Mouse (Mus musculus) heart, postnatal 0 days (tissue): ENCODE results near the gene Echdc1. TPM values are rescaled to one million over a fixed set of nuclear protein-coding genes. Genes with fewer than 3 reads are reported as not detected.
"Not testable (repeated sequence)": the region's sequence is repeated elsewhere in the genome, so short reads cannot be mapped to it uniquely, and the experiment has no call there.

Experiments
- ATAC-seq: fragments of 200-750 bp; cut with Nextera tagmentation; 2 replicates; pipeline ENCODE4 v1.8.0; 2017; ENCODE audit warnings: low read depth, moderate number of reproducible peaks, moderate library complexity; ENCODE audit not compliant: insufficient read depth
- DNase-seq: peaks from one replicate; pipeline ENCODE4 v3.0.0-alpha.2; 2016; ENCODE audit warnings: low spot score
- H3K27ac ChIP-seq: fragments of 300-500 bp; sonication (generic); 2 replicates; pipeline ENCODE4 v1.5.1; 2014; ENCODE audit warnings: low read depth, mild to moderate bottlenecking
- H3K27me3 ChIP-seq: fragments of 300-500 bp; sonication (generic); 2 replicates; pipeline ENCODE4 v1.6.1; 2014; ENCODE audit warnings: low read length, mixed read lengths; ENCODE audit not compliant: control insufficient read depth, insufficient read depth
- H3K36me3 ChIP-seq: fragments of 300-500 bp; sonication (generic); replicated peaks from 2 replicates; pipeline ENCODE4 v1.6.1; 2014; ENCODE audit warnings: low read length, mixed read lengths; ENCODE audit not compliant: control insufficient read depth, insufficient read depth
- H3K4me1 ChIP-seq: fragments of 300-500 bp; sonication (generic); 2 replicates; pipeline ENCODE4 v1.6.1; 2014; ENCODE audit warnings: antibody characterized with exemption; ENCODE audit not compliant: control insufficient read depth, insufficient read depth
- H3K4me2 ChIP-seq: fragments of 300-500 bp; sonication (generic); 2 replicates; pipeline ENCODE4 v1.6.1; 2014; ENCODE audit warnings: low read depth, mild to moderate bottlenecking, low read length, moderate library complexity
- H3K4me3 ChIP-seq: fragments of 300-500 bp; sonication (generic); 2 replicates; pipeline ENCODE4 v1.5.1; 2014; ENCODE audit warnings: low read depth, low read length
- H3K9ac ChIP-seq: fragments of 300-500 bp; sonication (generic); replicated peaks from 2 replicates; pipeline ENCODE4 v1.6.1; 2014; ENCODE audit warnings: low read depth, low read length, mixed read lengths
- H3K9me3 ChIP-seq: fragments of 300-500 bp; sonication (generic); replicated peaks from 2 replicates; pipeline ENCODE4 v1.6.1; 2016; ENCODE audit warnings: low read length; ENCODE audit not compliant: control insufficient read depth
- CTCF ChIP-seq: IDR thresholded peaks from 2 replicates; pipeline ENCODE4 v1.5.1; 2016; ENCODE audit warnings: antibody characterized with exemption, control low read depth, low read depth
- EP300 ChIP-seq: IDR thresholded peaks from 2 replicates; pipeline ENCODE4 v1.6.1; 2016; ENCODE audit warnings: antibody characterized with exemption, low read depth
- WGBS: fragments of 180-500 bp; shearing (Covaris S2); extraction: QIAGEN DNeasy Blood & Tissue Kit; methylation state at CpG from one replicate; pipeline ENCODE4 v1.1.7; 2014; 5-methylcytosine and 5-hydroxymethylcytosine counted together
- polyA plus RNA-seq: library from polyadenylated mRNA; unstranded; fragments of >200 nt; fragmentation: Nextera tagmentation; extraction: Ambion mirVana; gene quantifications from 2 replicates; pipeline ENCODE4 v1.2.1, GENCODE M21; 2015
- total RNA-seq: library from RNA; depleted of rRNA; stranded (reverse); fragments of >200 nt; gene quantifications from 2 replicates; pipeline ENCODE4 v1.2.3, GENCODE M21; 2014; ENCODE audit warnings: low replicate concordance; rRNA removed

Echdc1 gene
- total and polyA plus RNA-seq, 2 experiments from 2014 or later, result 19.5 to 27.1 TPM

GRCm38 (mm10) chr10:29362197-29362900 is 49.4 kb downstream of the Echdc1 start, which contains the start of gene Rnf146:
TSS of gene Rnf146 (minus strand) at chr10:29362442.
- Histone ChIP-seq H3K27ac (peak within 1 kb of the TSS; percentile 99), H3K4me3 (peak within 1 kb of the TSS; percentile 96), H3K9me3 (no peaks in the 10 kb centered on the region), H3K4me2 (peak within 1 kb of the TSS; percentile 80), H3K4me1 (peaks cover 20% of the 10 kb centered on the region), H3K27me3 (no peaks in the 10 kb centered on the region), H3K9ac (peak within 1 kb of the TSS; percentile 91), H3K36me3 (no peaks in the 10 kb centered on the region)
- TF ChIP-seq CTCF, result no peak
- TF ChIP-seq EP300, result no peak
- DNase-seq, result no peak
- peak; percentile 28; the same call in 1 of the 2 replicates for ATAC-seq
- 7% methylated on average over 15 of the region's 15 CpGs for WGBS

- Histone ChIP-seq H3K27ac (no peak overlapping the region), H3K4me1 (no peaks in the 10 kb centered on the region), H3K9me3 (no peaks in the 10 kb centered on the region), H3K4me2 (no peak overlapping the region), H3K36me3 (no peaks in the 10 kb centered on the region), H3K9ac (no peak overlapping the region), H3K27me3 (no peaks in the 10 kb centered on the region), H3K4me3 (no peak overlapping the region)
- no peak for TF ChIP-seq CTCF
- TF ChIP-seq EP300, result no peak
- DNase-seq (no peak), ATAC-seq (no peak)
- WGBS, result 71% methylated on average over 5 of the region's 5 CpGs
Observed at GRCm38 (mm10) chr10:29374065-29374464, 61.1 kb downstream of the Echdc1 start.

- ATAC-seq (no peak), DNase-seq (no peak)
- Histone ChIP-seq H3K27ac (no peak overlapping the region), H3K4me3 (no peak overlapping the region), H3K27me3 (no peaks in the 10 kb centered on the region), H3K4me2 (no peak overlapping the region), H3K9me3 (no peaks in the 10 kb centered on the region), H3K9ac (no peak overlapping the region), H3K36me3 (no peaks in the 10 kb centered on the region), H3K4me1 (no peaks in the 10 kb centered on the region)
- TF ChIP-seq EP300 (no peak), CTCF (no peak)
- 57% methylated on average over 2 of the region's 2 CpGs for WGBS
Observed at GRCm38 (mm10) chr10:29381558-29381957, 68.6 kb downstream of the Echdc1 start.

- H3K27me3 ChIP-seq, H3K9ac ChIP-seq, H3K27ac ChIP-seq, H3K4me1 ChIP-seq, H3K9me3 ChIP-seq, DNase-seq, H3K4me2 ChIP-seq, H3K4me3 ChIP-seq, ATAC-seq, H3K36me3 ChIP-seq: not testable (repeated sequence)
- whole genome bisulfite sequencing, result 65% methylated on average over 2 of the region's 2 CpGs
Observed at GRCm38 (mm10) chr10:29394890-29395289, 81.9 kb downstream of the Echdc1 start.

Other genes with a start within 250 kb of the Echdc1 start
- 2.9 TPM in 1 of 2 replicates, not detected in the other for gene Soga3, start 169.3 kb upstream of the Echdc1 start, total RNA-seq
- gene Soga3, start 169.3 kb upstream of the Echdc1 start, polyA plus RNA-seq, result 0.07 TPM in 2 replicates
- not detected in 2 replicates for gene Gm49353, start 114.2 kb upstream of the Echdc1 start, total RNA-seq
- not detected in 2 replicates for gene Gm49353, start 114.2 kb upstream of the Echdc1 start, polyA plus RNA-seq
- not detected in 2 replicates for gene 9330159F19Rik, start 101.6 kb upstream of the Echdc1 start, total RNA-seq
- 0.03 TPM in 1 of 2 replicates, not detected in the other for gene 9330159F19Rik, start 101.6 kb upstream of the Echdc1 start, polyA plus RNA-seq
- 34.6 and 37.3 TPM in 2 replicates for gene Rnf146, start 49.3 kb downstream of the Echdc1 start, total RNA-seq
- gene Rnf146, start 49.3 kb downstream of the Echdc1 start, polyA plus RNA-seq, result 38.6 and 39.3 TPM in 2 replicates
- 0.15 and 1.5 TPM in 2 replicates for gene Rspo3, start 222.7 kb downstream of the Echdc1 start, total RNA-seq
- gene Rspo3, start 222.7 kb downstream of the Echdc1 start, polyA plus RNA-seq, result 1.1 and 1.4 TPM in 2 replicates